Mouse (Mus musculus): ENCODE measurements at regions not wholly inside any gene's neighbourhood (a gene's known extent, or its start where the extent isn't known, plus 50 kb on each side); places are given as distances from the start of the nearest gene placed in this dataset.

DNA sequence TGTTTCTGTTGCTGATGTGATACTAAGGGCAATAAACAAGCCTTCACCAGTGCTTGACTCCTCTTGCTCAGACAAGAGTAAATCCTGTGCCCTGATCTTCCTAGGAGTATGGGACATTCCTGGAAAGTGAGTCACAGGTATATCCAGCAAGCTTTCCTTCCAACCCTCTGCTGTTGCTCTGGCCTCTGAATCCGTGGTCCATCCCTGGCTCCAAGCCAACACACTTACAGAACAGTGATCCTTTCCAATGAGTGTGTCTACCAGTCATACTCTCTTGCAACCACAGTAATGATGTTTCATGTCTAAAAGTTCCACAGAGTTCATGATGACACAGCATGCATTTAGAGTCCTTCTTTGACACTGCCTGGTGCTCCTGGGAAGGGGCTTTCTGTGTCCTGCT, 277.6 kb upstream of the Tmc3 start:
- whole genome bisulfite sequencing (ENCODE audit: insufficient replicate concordance) = 29% methylated on average over 1 of the region's 1 CpGs
- Histone ChIP-seq H3K9me3 (replicated peaks; ENCODE audit: control insufficient read depth, low read length) (no peaks in the 10 kb centered on the region), H3K4me1 (ENCODE audit: control insufficient read depth, insufficient read depth, low read length) (no peaks in the 10 kb centered on the region), H3K27me3 (ENCODE audit: control insufficient read depth, insufficient read depth, low read length) (no peaks in the 10 kb centered on the region), H3K9ac (ENCODE audit: low read depth, low read length) (no peak overlapping the region), H3K36me3 (ENCODE audit: control insufficient read depth, insufficient read depth, low read length) (no peaks in the 10 kb centered on the region), H3K4me2 (no peak overlapping the region), H3K27ac (ENCODE audit: low read depth, low read length) (no peak overlapping the region), H3K4me3 (ENCODE audit: low read depth, low read length) (no peak overlapping the region)
- ATAC-seq (replicated peaks; ENCODE audit: insufficient number of reproducible peaks, low FRiP score, low TSS enrichment) = no peak

- no peaks in the 10 kb centered on the region for H3K27me3 ChIP-seq (ENCODE audit: control insufficient read depth, insufficient read depth, low read length)
- no peak for ATAC-seq (replicated peaks; ENCODE audit: insufficient number of reproducible peaks, low FRiP score, low TSS enrichment)
Measured at GRCm38 (mm10) chr7:83312172-83312571, 272.6 kb upstream of the Tmc3 start.

DNA sequence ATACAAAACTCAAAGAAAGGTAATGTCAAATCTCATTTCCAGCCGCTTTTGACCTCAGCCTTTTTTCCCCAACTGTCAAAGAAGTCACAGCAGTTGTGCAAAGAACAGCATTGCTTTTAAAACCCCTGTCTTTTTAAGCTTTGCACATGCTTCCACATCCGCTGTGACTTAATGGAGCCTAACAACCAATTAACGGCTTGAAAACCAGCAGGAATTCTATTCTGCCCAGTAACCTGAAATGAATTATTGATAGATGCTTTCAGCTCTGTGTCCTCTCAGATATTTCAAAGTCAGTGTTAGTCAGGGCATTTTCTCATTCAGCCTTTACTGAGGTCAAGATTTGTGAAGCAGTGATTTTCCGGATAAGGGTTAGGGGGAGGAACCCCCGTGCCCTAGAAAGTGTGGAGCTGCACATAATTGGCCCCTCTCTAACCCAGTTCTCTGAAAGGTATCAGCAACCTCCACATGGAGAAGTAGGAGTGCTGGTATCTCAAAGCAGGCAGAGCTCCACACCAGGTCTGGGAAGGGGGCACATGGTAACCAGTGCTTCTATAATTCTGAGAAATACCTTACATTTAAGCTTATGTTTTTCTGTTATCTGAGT, 254.8 kb upstream of the Tmc3 start:
- H3K4me2 ChIP-seq = no peak overlapping the region
- no peaks in the 10 kb centered on the region for H3K27me3 ChIP-seq (ENCODE audit: control insufficient read depth, insufficient read depth, low read length)
- 84% methylated on average over 5 of the region's 5 CpGs for WGBS (ENCODE audit: insufficient replicate concordance)
- H3K9ac ChIP-seq (ENCODE audit: low read depth, low read length) = no peak overlapping the region
- no peak overlapping the region for H3K4me3 ChIP-seq (ENCODE audit: low read depth, low read length)
- H3K9me3 ChIP-seq (replicated peaks; ENCODE audit: control insufficient read depth, low read length) = no peaks in the 10 kb centered on the region
- H3K4me1 ChIP-seq (ENCODE audit: control insufficient read depth, insufficient read depth, low read length) = no peaks in the 10 kb centered on the region
- ATAC-seq (replicated peaks; ENCODE audit: insufficient number of reproducible peaks, low FRiP score, low TSS enrichment) = no peak
- H3K36me3 ChIP-seq (ENCODE audit: control insufficient read depth, insufficient read depth, low read length) = no peaks in the 10 kb centered on the region
- no peak overlapping the region for H3K27ac ChIP-seq (ENCODE audit: low read depth, low read length)

More at GRCm38 (mm10) chr7:83312172-83312571, 272.6 kb upstream of the Tmc3 start:
- no peak overlapping the region for H3K27ac ChIP-seq (ENCODE audit: low read depth, low read length)
- H3K4me1 ChIP-seq (ENCODE audit: control insufficient read depth, insufficient read depth, low read length) = no peaks in the 10 kb centered on the region
- WGBS (ENCODE audit: insufficient replicate concordance) = 64% methylated on average over 4 of the region's 4 CpGs
- H3K9ac ChIP-seq (ENCODE audit: low read depth, low read length) = no peak overlapping the region
- no peak overlapping the region for H3K4me3 ChIP-seq (ENCODE audit: low read depth, low read length)
- H3K9me3 ChIP-seq (replicated peaks; ENCODE audit: control insufficient read depth, low read length) = no peaks in the 10 kb centered on the region
- H3K36me3 ChIP-seq (ENCODE audit: control insufficient read depth, insufficient read depth, low read length) = no peaks in the 10 kb centered on the region
- H3K4me2 ChIP-seq = no peak overlapping the region

- no peaks in the 10 kb centered on the region for H3K27me3 ChIP-seq (ENCODE audit: control insufficient read depth, insufficient read depth, low read length)
- H3K4me3 ChIP-seq (ENCODE audit: low read depth, low read length) = no peak overlapping the region
- ATAC-seq (replicated peaks; ENCODE audit: insufficient number of reproducible peaks, low FRiP score, low TSS enrichment) = no peak
- no peak overlapping the region for H3K4me2 ChIP-seq
- H3K27ac ChIP-seq (ENCODE audit: low read depth, low read length) = no peak overlapping the region
- H3K4me1 ChIP-seq (ENCODE audit: control insufficient read depth, insufficient read depth, low read length) = no peaks in the 10 kb centered on the region
- no peak overlapping the region for H3K9ac ChIP-seq (ENCODE audit: low read depth, low read length)
- no peaks in the 10 kb centered on the region for H3K36me3 ChIP-seq (ENCODE audit: control insufficient read depth, insufficient read depth, low read length)
- 53% methylated on average over 5 of the region's 5 CpGs for WGBS (ENCODE audit: insufficient replicate concordance)
- no peaks in the 10 kb centered on the region for H3K9me3 ChIP-seq (replicated peaks; ENCODE audit: control insufficient read depth, low read length)
Measured at GRCm38 (mm10) chr7:83347103-83347754, 237.5 kb upstream of the Tmc3 start.

- Histone ChIP-seq H3K27ac (ENCODE audit: low read depth, low read length) (no peak overlapping the region), H3K36me3 (ENCODE audit: control insufficient read depth, insufficient read depth, low read length) (no peaks in the 10 kb centered on the region), H3K9ac (ENCODE audit: low read depth, low read length) (no peak overlapping the region), H3K9me3 (replicated peaks; ENCODE audit: control insufficient read depth, low read length) (no peaks in the 10 kb centered on the region), H3K4me1 (ENCODE audit: control insufficient read depth, insufficient read depth, low read length) (no peaks in the 10 kb centered on the region), H3K27me3 (ENCODE audit: control insufficient read depth, insufficient read depth, low read length) (no peaks in the 10 kb centered on the region), H3K4me3 (ENCODE audit: low read depth, low read length) (no peak overlapping the region), H3K4me2 (no peak overlapping the region)
- WGBS (ENCODE audit: insufficient replicate concordance) = 79% methylated on average over 3 of the region's 3 CpGs
- ATAC-seq (replicated peaks; ENCODE audit: insufficient number of reproducible peaks, low FRiP score, low TSS enrichment) = no peak
Measured at GRCm38 (mm10) chr7:83369191-83369590, 215.5 kb upstream of the Tmc3 start.

DNA sequence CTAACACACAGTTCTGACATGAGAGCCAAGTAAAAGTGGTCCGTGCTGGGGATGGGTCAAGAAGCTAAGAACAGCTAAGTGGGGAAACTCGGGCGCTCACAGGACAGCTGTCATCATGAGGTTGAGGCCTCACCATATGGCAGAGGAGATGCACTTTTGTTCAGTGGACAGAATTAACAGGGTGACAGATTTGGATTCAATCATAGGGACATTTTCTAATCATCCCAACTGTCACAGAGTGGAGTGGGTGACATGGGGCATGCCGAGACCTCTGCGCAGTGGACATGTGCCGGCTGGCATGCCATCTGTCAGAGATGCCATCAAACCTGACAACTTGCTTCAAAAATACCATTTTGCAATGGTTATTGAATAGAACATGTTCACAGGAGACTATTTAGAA, 215.1 kb upstream of the Tmc3 start:
- Histone ChIP-seq H3K9me3 (replicated peaks; ENCODE audit: control insufficient read depth, low read length) (no peaks in the 10 kb centered on the region), H3K4me3 (ENCODE audit: low read depth, low read length) (no peak overlapping the region), H3K4me2 (no peak overlapping the region), H3K36me3 (ENCODE audit: control insufficient read depth, insufficient read depth, low read length) (no peaks in the 10 kb centered on the region), H3K4me1 (ENCODE audit: control insufficient read depth, insufficient read depth, low read length) (no peaks in the 10 kb centered on the region), H3K9ac (ENCODE audit: low read depth, low read length) (no peak overlapping the region), H3K27ac (ENCODE audit: low read depth, low read length) (no peak overlapping the region), H3K27me3 (ENCODE audit: control insufficient read depth, insufficient read depth, low read length) (no peaks in the 10 kb centered on the region)
- ATAC-seq (replicated peaks; ENCODE audit: insufficient number of reproducible peaks, low FRiP score, low TSS enrichment) = no peak
- 76% methylated on average over 6 of the region's 6 CpGs for WGBS (ENCODE audit: insufficient replicate concordance)

- WGBS (ENCODE audit: insufficient replicate concordance) = 79% methylated on average over 1 of the region's 1 CpGs
Measured at GRCm38 (mm10) chr7:83376826-83377225, 207.9 kb upstream of the Tmc3 start.

DNA sequence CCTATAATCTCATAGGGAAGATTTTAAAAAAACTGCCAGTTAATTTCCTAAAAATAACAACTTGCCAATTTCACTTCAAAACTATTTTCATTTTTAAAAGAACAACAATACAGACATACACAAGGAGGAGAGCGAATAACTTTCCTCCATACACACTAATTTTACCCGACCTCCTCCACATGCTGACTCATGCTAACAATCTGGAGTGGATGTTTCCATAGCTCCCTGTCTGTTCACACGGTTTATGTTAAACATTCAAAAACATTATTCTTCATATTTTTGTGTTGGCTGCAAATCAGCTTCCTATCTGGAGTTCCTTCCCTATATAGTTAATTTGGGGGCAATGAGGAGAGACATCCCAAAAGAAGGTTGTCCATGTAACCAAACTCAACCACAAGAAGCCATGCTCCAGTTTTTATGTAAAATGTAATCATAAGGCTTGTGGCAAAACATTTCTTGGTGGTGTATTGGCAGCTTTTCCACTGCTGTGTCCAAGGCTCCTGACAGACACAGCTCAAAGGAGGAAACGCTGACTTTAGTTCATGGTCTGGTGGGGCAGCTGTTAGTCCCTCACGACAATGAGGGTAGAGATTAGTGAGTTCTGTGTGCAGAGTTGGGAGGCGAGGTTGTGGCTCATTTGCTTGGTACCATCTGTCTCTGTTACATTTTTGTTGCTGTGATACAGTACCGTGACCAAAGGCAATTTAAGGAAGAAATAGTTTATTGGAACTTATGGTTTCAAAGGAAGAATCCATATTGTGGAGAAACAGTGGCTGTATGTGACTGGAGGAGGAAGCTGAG, 203.1 kb upstream of the Tmc3 start:
- H3K4me2 ChIP-seq = no peak overlapping the region
- H3K4me3 ChIP-seq (ENCODE audit: low read depth, low read length) = no peak overlapping the region
- no peak overlapping the region for H3K27ac ChIP-seq (ENCODE audit: low read depth, low read length)
- no peaks in the 10 kb centered on the region for H3K36me3 ChIP-seq (ENCODE audit: control insufficient read depth, insufficient read depth, low read length)
- WGBS (ENCODE audit: insufficient replicate concordance) = 65% methylated on average over 7 of the region's 7 CpGs
- H3K4me1 ChIP-seq (ENCODE audit: control insufficient read depth, insufficient read depth, low read length) = peaks cover 7% of the 10 kb centered on the region
- H3K9me3 ChIP-seq (replicated peaks; ENCODE audit: control insufficient read depth, low read length) = no peaks in the 10 kb centered on the region
- no peaks in the 10 kb centered on the region for H3K27me3 ChIP-seq (ENCODE audit: control insufficient read depth, insufficient read depth, low read length)
- ATAC-seq (replicated peaks; ENCODE audit: insufficient number of reproducible peaks, low FRiP score, low TSS enrichment) = no peak
- H3K9ac ChIP-seq (ENCODE audit: low read depth, low read length) = no peak overlapping the region

More at GRCm38 (mm10) chr7:83376826-83377225, 207.9 kb upstream of the Tmc3 start:
- Histone ChIP-seq H3K9ac (ENCODE audit: low read depth, low read length) (no peak overlapping the region), H3K36me3 (ENCODE audit: control insufficient read depth, insufficient read depth, low read length) (no peaks in the 10 kb centered on the region), H3K27ac (ENCODE audit: low read depth, low read length) (no peak overlapping the region), H3K27me3 (ENCODE audit: control insufficient read depth, insufficient read depth, low read length) (no peaks in the 10 kb centered on the region), H3K4me1 (ENCODE audit: control insufficient read depth, insufficient read depth, low read length) (no peaks in the 10 kb centered on the region), H3K4me3 (ENCODE audit: low read depth, low read length) (no peak overlapping the region), H3K9me3 (replicated peaks; ENCODE audit: control insufficient read depth, low read length) (no peaks in the 10 kb centered on the region), H3K4me2 (no peak overlapping the region)
- no peak for ATAC-seq (replicated peaks; ENCODE audit: insufficient number of reproducible peaks, low FRiP score, low TSS enrichment)
